Mouse (Mus musculus) intestine, embryonic 16.5 days (tissue): Measurements from ENCODE around the gene Six3. TPM values are rescaled to one million over a fixed set of nuclear protein-coding genes. Genes with fewer than 3 reads are reported as not detected.

ENCODE experiments used
- ATAC-seq: fragments of 200-750 bp; cut with Nextera tagmentation; 2 replicates; pipeline ENCODE4 v1.8.0; 2017; ENCODE audit warnings: moderate TSS enrichment, moderate library complexity
- H3K27ac ChIP-seq: fragments of 300-500 bp; sonication (generic); 2 replicates; pipeline ENCODE4 v1.5.1; 2014; ENCODE audit warnings: mild to moderate bottlenecking, low read length
- H3K27me3 ChIP-seq: fragments of 300-500 bp; sonication (generic); replicated peaks from 2 replicates; pipeline ENCODE4 v1.6.1; 2014; ENCODE audit warnings: low read length, control low read depth, mixed read lengths; ENCODE audit not compliant: control insufficient read depth, insufficient read depth
- H3K36me3 ChIP-seq: fragments of 300-500 bp; sonication (generic); 2 replicates; pipeline ENCODE4 v1.6.1; 2014; ENCODE audit warnings: low read length, control low read depth; ENCODE audit not compliant: control insufficient read depth, insufficient read depth
- H3K4me1 ChIP-seq: fragments of 300-500 bp; sonication (generic); 2 replicates; pipeline ENCODE4 v1.6.1; 2014; ENCODE audit warnings: low read length, control low read depth, mixed read lengths; ENCODE audit not compliant: control insufficient read depth, insufficient read depth
- H3K4me2 ChIP-seq: fragments of 300-500 bp; sonication (generic); 2 replicates; pipeline ENCODE4 v1.6.1; 2014; ENCODE audit warnings: low read depth, low read length, control low read depth
- H3K4me3 ChIP-seq: fragments of 300-500 bp; sonication (generic); 2 replicates; pipeline ENCODE4 v1.5.1; 2014; ENCODE audit warnings: mild to moderate bottlenecking, low read length
- H3K9ac ChIP-seq: fragments of 300-500 bp; sonication (generic); 2 replicates; pipeline ENCODE4 v1.6.1; 2014; ENCODE audit warnings: low read depth, low read length
- H3K9me3 ChIP-seq: fragments of 300-500 bp; sonication (generic); 2 replicates; pipeline ENCODE4 v1.6.1; 2016; ENCODE audit warnings: low read length, control low read depth; ENCODE audit not compliant: control insufficient read depth
- WGBS: fragments of 180-500 bp; shearing (Covaris S2); extraction: QIAGEN DNeasy Blood & Tissue Kit; methylation state at CpG from one replicate; pipeline ENCODE4 v1.1.7; 2014; 5-methylcytosine and 5-hydroxymethylcytosine counted together
- polyA plus RNA-seq: library from polyadenylated mRNA; unstranded; fragments of >200 nt; fragmentation: Nextera tagmentation; extraction: Ambion mirVana; gene quantifications from 2 replicates; pipeline ENCODE4 v1.2.1, GENCODE M21; 2015

The Six3 gene
- polyA plus RNA-seq, 1 experiment from 2014 or later = not detected

GRCm38 (mm10) chr17:85617566-85618358 is 4.4 kb downstream of the Six3 start:
- Histone ChIP-seq H3K4me3 (peak overlapping the region; percentile 24), H3K9me3 (no peaks in the 10 kb centered on the region), H3K27ac (no peak overlapping the region), H3K4me1 (peaks cover 10% of the 10 kb centered on the region), H3K4me2 (peak overlapping the region; percentile 14), H3K27me3 (peaks cover 97% of the 10 kb centered on the region), H3K36me3 (no peaks in the 10 kb centered on the region), H3K9ac (no peak overlapping the region)
- no peak for ATAC-seq
- WGBS = under 1% methylated on average over 34 of the region's 36 CpGs

- H3K9me3 ChIP-seq = no peaks in the 10 kb centered on the region
- H3K4me1 ChIP-seq = peaks cover 10% of the 10 kb centered on the region
- peak overlapping the region; percentile 24 for H3K4me3 ChIP-seq
- no peak for ATAC-seq
- H3K36me3 ChIP-seq = no peaks in the 10 kb centered on the region
- peak overlapping the region; percentile 14 for H3K4me2 ChIP-seq
- no peak overlapping the region for H3K27ac ChIP-seq
- H3K9ac ChIP-seq = no peak overlapping the region
- 1% methylated on average over 30 of the region's 34 CpGs for WGBS
- H3K27me3 ChIP-seq = peaks cover 97% of the 10 kb centered on the region
These were observed 5.1 kb downstream of the Six3 start for GRCm38 (mm10) chr17:85618359-85619112.

DNA sequence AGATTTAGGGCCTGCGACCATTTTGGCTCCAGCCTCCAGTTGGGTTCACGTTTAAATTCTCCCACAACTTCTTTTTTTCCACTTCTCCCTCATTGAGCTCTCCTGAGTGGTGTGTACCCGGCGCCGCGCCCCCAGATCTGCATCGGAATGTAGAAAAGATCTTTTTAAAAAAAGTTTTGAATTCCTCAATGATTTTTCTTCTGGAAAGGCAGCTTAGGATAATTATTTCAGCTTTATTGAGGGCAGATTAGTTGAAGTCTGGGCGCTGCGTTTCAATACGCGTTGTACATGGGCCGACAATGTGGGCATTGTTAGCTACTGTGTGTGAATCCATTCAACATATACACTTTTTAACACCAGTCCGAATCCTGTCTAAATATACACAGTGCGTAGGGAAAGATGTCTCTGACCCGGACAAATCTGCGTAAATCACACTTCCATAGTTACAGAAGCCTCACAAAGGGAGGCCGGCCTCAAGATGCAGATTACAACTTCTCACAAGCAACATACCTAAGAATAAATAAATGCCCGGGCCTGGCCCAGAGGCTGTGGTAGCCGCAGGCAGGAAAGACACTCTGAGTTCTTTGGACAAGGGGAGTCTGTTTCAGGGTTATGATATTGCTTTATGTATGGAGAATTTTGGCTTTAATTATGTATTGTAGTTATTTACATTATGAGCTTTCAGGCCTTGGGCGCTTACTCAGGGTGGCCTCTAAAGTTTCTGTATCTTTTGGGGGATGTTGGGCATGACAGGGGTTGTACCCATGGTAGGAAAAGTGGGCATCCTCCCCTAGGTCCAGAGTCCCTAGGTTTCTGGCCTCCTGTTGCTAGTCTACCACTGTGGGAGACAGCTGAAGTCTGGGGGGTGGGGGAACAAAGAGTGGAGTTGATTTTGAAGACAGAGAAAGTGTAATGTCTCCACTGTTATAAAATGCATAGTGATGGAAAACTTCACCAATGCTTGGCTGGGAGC is 6.0 kb downstream of the Six3 start:
- Histone ChIP-seq H3K4me1 (peaks cover 10% of the 10 kb centered on the region), H3K9ac (no peak overlapping the region), H3K9me3 (no peaks in the 10 kb centered on the region), H3K4me2 (no peak overlapping the region), H3K27me3 (peaks cover 91% of the 10 kb centered on the region), H3K36me3 (no peaks in the 10 kb centered on the region), H3K27ac (no peak overlapping the region), H3K4me3 (no peak overlapping the region)
- ATAC-seq = no peak
- 6% methylated on average over 20 of the region's 20 CpGs for WGBS

GRCm38 (mm10) chr17:85620086-85620481 is 6.7 kb downstream of the Six3 start:
- Histone ChIP-seq H3K4me2 (no peak overlapping the region), H3K4me3 (no peak overlapping the region), H3K36me3 (no peaks in the 10 kb centered on the region), H3K27ac (no peak overlapping the region), H3K4me1 (peaks cover 10% of the 10 kb centered on the region), H3K9me3 (no peaks in the 10 kb centered on the region), H3K9ac (no peak overlapping the region), H3K27me3 (peaks cover 84% of the 10 kb centered on the region)
- WGBS = 2% methylated on average over 6 of the region's 6 CpGs
- no peak for ATAC-seq

DNA sequence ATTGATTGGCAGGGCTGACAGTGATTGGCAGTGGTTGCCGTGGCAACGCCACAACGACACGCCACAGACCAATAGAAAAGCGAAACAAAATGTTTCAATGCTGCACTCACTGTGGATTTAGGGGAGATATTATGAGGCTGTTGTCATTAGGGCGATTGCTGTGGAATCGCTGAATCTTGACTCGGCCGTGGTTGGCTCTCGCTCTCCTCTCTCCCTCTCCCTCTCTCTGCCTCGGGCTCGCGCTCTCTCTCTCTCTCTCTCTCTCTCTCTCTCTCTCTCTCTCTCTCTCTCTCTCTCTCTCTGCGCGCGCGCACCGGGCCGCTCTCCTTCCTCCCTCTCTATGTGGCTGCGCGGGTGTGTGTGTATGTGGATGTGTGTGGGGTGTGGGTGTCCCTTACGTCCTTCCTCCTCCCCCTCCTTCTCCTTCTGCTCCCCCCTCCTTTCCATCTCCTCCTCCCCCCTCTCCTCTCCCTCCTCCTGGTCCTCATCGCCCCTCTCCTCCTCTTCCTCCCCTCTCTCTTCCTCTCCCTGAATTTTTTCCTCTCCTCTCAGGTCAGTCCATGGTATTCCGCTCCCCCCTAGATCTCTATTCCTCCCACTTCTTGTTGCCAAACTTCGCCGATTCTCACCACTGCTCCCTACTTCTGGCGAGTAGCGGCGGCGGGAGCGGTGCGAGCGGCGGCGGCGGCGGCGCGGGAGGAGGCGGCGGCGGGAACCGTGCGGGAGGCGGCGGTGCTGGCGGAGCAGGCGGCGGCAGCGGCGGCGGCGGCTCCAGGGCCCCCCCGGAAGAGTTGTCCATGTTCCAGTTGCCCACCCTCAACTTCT is 7.5 kb downstream of the Six3 start:
- H3K27ac ChIP-seq = no peak overlapping the region
- peaks cover 10% of the 10 kb centered on the region for H3K4me1 ChIP-seq
- no peaks in the 10 kb centered on the region for H3K36me3 ChIP-seq
- peaks cover 84% of the 10 kb centered on the region for H3K27me3 ChIP-seq
- peak overlapping the region; percentile 40 for H3K4me2 ChIP-seq
- H3K4me3 ChIP-seq = peak overlapping the region; percentile 27
- 1% methylated on average over 54 of the region's 54 CpGs for WGBS
- no peak for ATAC-seq
- no peak overlapping the region for H3K9ac ChIP-seq
- no peaks in the 10 kb centered on the region for H3K9me3 ChIP-seq

DNA sequence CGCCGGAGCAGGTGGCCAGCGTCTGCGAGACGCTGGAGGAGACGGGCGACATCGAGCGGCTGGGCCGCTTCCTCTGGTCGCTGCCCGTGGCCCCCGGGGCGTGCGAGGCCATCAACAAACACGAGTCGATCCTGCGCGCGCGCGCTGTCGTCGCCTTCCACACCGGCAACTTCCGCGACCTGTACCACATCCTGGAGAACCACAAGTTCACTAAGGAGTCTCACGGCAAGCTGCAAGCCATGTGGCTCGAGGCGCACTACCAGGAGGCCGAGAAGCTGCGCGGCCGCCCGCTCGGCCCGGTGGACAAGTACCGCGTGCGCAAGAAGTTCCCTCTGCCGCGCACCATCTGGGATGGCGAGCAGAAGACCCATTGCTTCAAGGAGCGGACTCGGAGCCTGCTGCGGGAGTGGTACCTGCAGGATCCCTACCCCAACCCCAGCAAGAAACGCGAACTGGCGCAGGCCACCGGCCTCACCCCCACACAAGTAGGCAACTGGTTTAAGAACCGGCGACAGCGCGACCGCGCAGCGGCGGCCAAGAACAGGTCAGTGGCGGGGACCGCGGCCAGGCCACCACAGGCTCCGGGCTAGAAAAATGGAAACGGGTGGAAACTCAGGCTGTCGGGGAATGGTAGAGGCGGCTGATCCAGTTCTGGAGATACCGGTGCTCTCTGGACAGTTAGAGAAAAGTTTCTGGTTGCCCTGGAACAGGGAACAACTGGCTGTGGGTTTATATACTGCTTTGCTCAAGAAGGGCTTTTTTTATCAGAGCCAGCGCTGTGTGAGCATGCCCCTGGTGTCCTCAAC is 8.3 kb downstream of the Six3 start:
- Histone ChIP-seq H3K27ac (no peak overlapping the region), H3K4me2 (peak overlapping the region; percentile 40), H3K9ac (no peak overlapping the region), H3K9me3 (no peaks in the 10 kb centered on the region), H3K4me1 (peaks cover 10% of the 10 kb centered on the region), H3K4me3 (peak overlapping the region; percentile 27), H3K27me3 (peaks cover 84% of the 10 kb centered on the region), H3K36me3 (no peaks in the 10 kb centered on the region)
- no peak for ATAC-seq
- WGBS = 1% methylated on average over 67 of the region's 67 CpGs

DNA sequence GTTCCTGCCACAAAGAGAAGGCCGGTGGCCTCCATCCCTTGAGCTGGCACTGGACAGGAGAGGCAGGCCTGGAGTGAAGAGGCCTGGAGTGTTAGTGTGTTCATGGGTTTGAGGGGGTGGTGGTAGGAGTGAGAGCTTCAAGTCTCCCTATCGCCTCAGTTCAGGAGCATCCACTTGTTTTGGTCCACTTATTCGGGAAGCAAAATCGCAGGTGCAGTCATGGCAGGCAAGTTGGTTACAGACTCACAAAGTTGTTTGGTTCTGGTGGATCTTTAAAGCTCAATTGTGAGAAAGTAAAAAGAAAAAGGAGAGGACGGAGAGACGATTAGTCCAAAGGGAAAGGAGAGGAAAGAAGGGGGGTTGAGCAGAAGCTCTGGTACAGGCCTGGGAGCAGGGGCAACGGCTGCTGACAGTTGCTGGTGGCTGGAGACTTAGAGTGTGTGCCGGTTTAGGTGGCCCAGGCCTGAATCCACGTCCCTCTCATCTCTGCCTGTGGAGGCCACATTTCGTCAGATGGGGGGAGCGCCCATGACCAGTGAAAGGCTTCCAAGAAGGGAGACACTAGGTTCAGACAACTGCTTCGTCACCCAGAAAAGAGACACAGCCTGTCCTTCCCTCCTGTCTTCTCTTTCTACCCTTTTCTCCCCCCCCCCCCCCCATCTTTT is 9.2 kb downstream of the Six3 start:
- Histone ChIP-seq H3K27me3 (peaks cover 84% of the 10 kb centered on the region), H3K4me1 (peaks cover 10% of the 10 kb centered on the region)
- 4% methylated on average over 12 of the region's 12 CpGs for WGBS

More for the DNA sequence above, 9.2 kb downstream of the Six3 start:
- Histone ChIP-seq H3K9me3 (no peaks in the 10 kb centered on the region), H3K4me3 (no peak overlapping the region), H3K27ac (no peak overlapping the region), H3K4me2 (no peak overlapping the region), H3K36me3 (no peaks in the 10 kb centered on the region), H3K9ac (no peak overlapping the region)
- ATAC-seq = no peak
